Mouse (Mus musculus): Measurements from ENCODE around the gene Folr1. TPM values are rescaled to one million over a fixed set of nuclear protein-coding genes. Genes with fewer than 3 reads are reported as not detected.

The Folr1 gene
- total RNA-seq, 2 experiments from 2014 or later = not detected

- no peak for ATAC-seq (replicated peaks; ENCODE audit: low FRiP score, poor library complexity, severe bottlenecking)
Observed at GRCm38 (mm10) chr7:101835457-101836109, 35.0 kb downstream of the Folr1 start.

GRCm38 (mm10) chr7:101834903-101835302 is 35.7 kb downstream of the Folr1 start:
- no peak for ATAC-seq (replicated peaks; ENCODE audit: low FRiP score, poor library complexity, severe bottlenecking)

- no peak for ATAC-seq (replicated peaks; ENCODE audit: low FRiP score, poor library complexity, severe bottlenecking)
Observed at GRCm38 (mm10) chr7:101833916-101834584, 36.5 kb downstream of the Folr1 start.

GRCm38 (mm10) chr7:101833352-101833751 is 37.2 kb downstream of the Folr1 start:
- no peak for ATAC-seq (replicated peaks; ENCODE audit: low FRiP score, poor library complexity, severe bottlenecking)

GRCm38 (mm10) chr7:101832372-101832771 is 38.2 kb downstream of the Folr1 start:
- ATAC-seq (replicated peaks; ENCODE audit: low FRiP score, poor library complexity, severe bottlenecking) = no peak

- no peak for ATAC-seq (replicated peaks; ENCODE audit: low FRiP score, poor library complexity, severe bottlenecking)
Observed at GRCm38 (mm10) chr7:101831437-101831836, 39.2 kb downstream of the Folr1 start.

GRCm38 (mm10) chr7:101830373-101830772 is 40.2 kb downstream of the Folr1 start:
- ATAC-seq (replicated peaks; ENCODE audit: low FRiP score, poor library complexity, severe bottlenecking) = no peak

- ATAC-seq (replicated peaks; ENCODE audit: low FRiP score, poor library complexity, severe bottlenecking) = no peak
Observed at GRCm38 (mm10) chr7:101823758-101824630, 46.6 kb downstream of the Folr1 start.

GRCm38 (mm10) chr7:101822836-101823757 is 47.5 kb downstream of the Folr1 start:
- no peak for ATAC-seq (replicated peaks; ENCODE audit: low FRiP score, poor library complexity, severe bottlenecking)

- ATAC-seq (replicated peaks; ENCODE audit: low FRiP score, poor library complexity, severe bottlenecking) = no peak
Observed at GRCm38 (mm10) chr7:101821571-101822501, 48.8 kb downstream of the Folr1 start.

GRCm38 (mm10) chr7:101820295-101821030 is 50.1 kb downstream of the Folr1 start:
- no peak for ATAC-seq (replicated peaks; ENCODE audit: low FRiP score, poor library complexity, severe bottlenecking)

- ATAC-seq (replicated peaks; ENCODE audit: low FRiP score, poor library complexity, severe bottlenecking) = no peak
Observed at GRCm38 (mm10) chr7:101817861-101818401, 52.7 kb downstream of the Folr1 start, which contains the start of gene Phox2a. Gene Phox2a (plus strand): TSS chr7:101818313.

Other genes starting within 250 kb of the Folr1 start
- gene Clpb, start 207.2 kb downstream of the Folr1 start, total RNA-seq (2015; ENCODE audit: low replicate concordance) = 0.84 and 1.4 TPM in 2 replicates
- 1.3 and 9.0 TPM in 2 replicates for gene Clpb, start 207.2 kb downstream of the Folr1 start, total RNA-seq (2017; ENCODE audit: low replicate concordance)
- not detected in 2 replicates for gene Phox2a, start 52.5 kb downstream of the Folr1 start, total RNA-seq (2015; ENCODE audit: low replicate concordance)
- not detected in 2 replicates for gene Phox2a, start 52.5 kb downstream of the Folr1 start, total RNA-seq (2017; ENCODE audit: low replicate concordance)
- gene Inppl1, start 32.6 kb downstream of the Folr1 start, total RNA-seq (2015; ENCODE audit: low replicate concordance) = 6.1 and 18.9 TPM in 2 replicates
- gene Inppl1, start 32.6 kb downstream of the Folr1 start, total RNA-seq (2017; ENCODE audit: low replicate concordance) = 0.68 and 2.2 TPM in 2 replicates
- 1.1 and 10.9 TPM in 2 replicates for gene Folr2, start 13.6 kb downstream of the Folr1 start, total RNA-seq (2015; ENCODE audit: low replicate concordance)
- 2.3 TPM in 1 of 2 replicates, not detected in the other for gene Folr2, start 13.6 kb downstream of the Folr1 start, total RNA-seq (2017; ENCODE audit: low replicate concordance)
- 51.9 and 60.8 TPM in 2 replicates for gene Anapc15, start 7.1 kb downstream of the Folr1 start, total RNA-seq (2015; ENCODE audit: low replicate concordance)
- 34.3 and 39.8 TPM in 2 replicates for gene Anapc15, start 7.1 kb downstream of the Folr1 start, total RNA-seq (2017; ENCODE audit: low replicate concordance)
- 26.8 and 44.7 TPM in 2 replicates for gene Lamtor1, start 35.1 kb upstream of the Folr1 start, total RNA-seq (2015; ENCODE audit: low replicate concordance)
- gene Lamtor1, start 35.1 kb upstream of the Folr1 start, total RNA-seq (2017; ENCODE audit: low replicate concordance) = 19.9 and 28.5 TPM in 2 replicates
- not detected in 2 replicates for gene Tomt, start 35.6 kb upstream of the Folr1 start, total RNA-seq (2015; ENCODE audit: low replicate concordance)
- gene Tomt, start 35.6 kb upstream of the Folr1 start, total RNA-seq (2017; ENCODE audit: low replicate concordance) = not detected in 2 replicates
- gene Lrrc51, start 63.1 kb upstream of the Folr1 start, total RNA-seq (2015; ENCODE audit: low replicate concordance) = 6.1 TPM in 1 of 2 replicates, not detected in the other
- 4.6 TPM in 1 of 2 replicates, not detected in the other for gene Lrrc51, start 63.1 kb upstream of the Folr1 start, total RNA-seq (2017; ENCODE audit: low replicate concordance)
- gene Numa1, start 63.3 kb upstream of the Folr1 start, total RNA-seq (2015; ENCODE audit: low replicate concordance) = 177 and 218 TPM in 2 replicates
- 324 and 405 TPM in 2 replicates for gene Numa1, start 63.3 kb upstream of the Folr1 start, total RNA-seq (2017; ENCODE audit: low replicate concordance)
- gene Il18bp, start 147.9 kb upstream of the Folr1 start, total RNA-seq (2015; ENCODE audit: low replicate concordance) = 10.1 and 23.5 TPM in 2 replicates
- 3.7 and 10.2 TPM in 2 replicates for gene Il18bp, start 147.9 kb upstream of the Folr1 start, total RNA-seq (2017; ENCODE audit: low replicate concordance)
- gene Rnf121, start 194.7 kb upstream of the Folr1 start, total RNA-seq (2015; ENCODE audit: low replicate concordance) = 5.0 and 16.2 TPM in 2 replicates
- 7.5 and 14.1 TPM in 2 replicates for gene Rnf121, start 194.7 kb upstream of the Folr1 start, total RNA-seq (2017; ENCODE audit: low replicate concordance)
- gene Xndc1, start 194.7 kb upstream of the Folr1 start, total RNA-seq (2015; ENCODE audit: low replicate concordance) = 22.7 and 23.1 TPM in 2 replicates
- 10.2 and 22.6 TPM in 2 replicates for gene Xndc1, start 194.7 kb upstream of the Folr1 start, total RNA-seq (2017; ENCODE audit: low replicate concordance)
- 1.3 TPM in 1 of 2 replicates, not detected in the other for gene Xntrpc, start 194.9 kb upstream of the Folr1 start, total RNA-seq (2015; ENCODE audit: low replicate concordance)
- gene Xntrpc, start 194.9 kb upstream of the Folr1 start, total RNA-seq (2017; ENCODE audit: low replicate concordance) = 0.61 and 1.0 TPM in 2 replicates
- gene Trpc2, start 212.3 kb upstream of the Folr1 start, total RNA-seq (2015; ENCODE audit: low replicate concordance) = 2.5 TPM in 1 of 2 replicates, not detected in the other
- gene Trpc2, start 212.3 kb upstream of the Folr1 start, total RNA-seq (2017; ENCODE audit: low replicate concordance) = 0.83 TPM in 1 of 2 replicates, not detected in the other
- gene Art1, start 231.0 kb upstream of the Folr1 start, total RNA-seq (2015; ENCODE audit: low replicate concordance) = not detected in 2 replicates
- gene Art1, start 231.0 kb upstream of the Folr1 start, total RNA-seq (2017; ENCODE audit: low replicate concordance) = not detected in 2 replicates
- not detected in 2 replicates for gene Art5, start 238.7 kb upstream of the Folr1 start, total RNA-seq (2015; ENCODE audit: low replicate concordance)
- not detected in 2 replicates for gene Art5, start 238.7 kb upstream of the Folr1 start, total RNA-seq (2017; ENCODE audit: low replicate concordance)
- gene Chrna10, start 246.0 kb upstream of the Folr1 start, total RNA-seq (2015; ENCODE audit: low replicate concordance) = not detected in 2 replicates
- not detected in 2 replicates for gene Chrna10, start 246.0 kb upstream of the Folr1 start, total RNA-seq (2017; ENCODE audit: low replicate concordance)

All from erythroid progenitor cell, adult 5-6 weeks (primary cell).